Mouse (Mus musculus): ENCODE results near the gene Rnf144b. TPM values are rescaled to one million over a fixed set of nuclear protein-coding genes. Genes with fewer than 3 reads are reported as not detected.

Rnf144b gene
- polyA plus RNA-seq, 1 experiment from 2014 or later: 1.5 TPM

DNA sequence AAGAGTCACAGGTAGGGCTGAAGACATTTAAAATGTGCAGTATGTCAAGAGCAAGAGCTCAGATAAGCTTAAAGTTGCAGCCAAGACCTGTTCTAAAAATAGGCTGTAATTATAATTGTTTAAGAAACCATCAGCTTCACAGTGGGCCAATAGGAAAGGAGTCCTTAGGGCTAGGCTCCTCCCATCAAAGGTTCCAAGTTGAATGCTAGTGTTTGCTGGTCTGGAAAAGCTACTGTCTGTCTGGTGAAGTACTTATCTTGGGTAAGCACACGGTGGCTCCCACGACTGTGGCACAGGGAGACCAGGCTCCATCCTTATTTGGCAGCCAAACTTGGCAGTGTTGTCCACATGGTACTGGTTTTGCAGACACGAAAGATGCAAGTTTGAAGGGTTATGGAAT lies 9.5 kb upstream of the Rnf144b start:
- H3K27ac ChIP-seq (ENCODE audit: low read length): no peak overlapping the region

GRCm38 (mm10) chr13:47116000-47116399 lies 6.5 kb upstream of the Rnf144b start:
- H3K9ac ChIP-seq (ENCODE audit: low read length): no peak overlapping the region
- no peaks in the 10 kb centered on the region; the same call in 1 of the 2 replicates for H3K27me3 ChIP-seq (ENCODE audit: control insufficient read depth, insufficient read depth, low read depth, low read length)
- no peak overlapping the region for H3K27ac ChIP-seq (ENCODE audit: low read length)
- H3K4me3 ChIP-seq (ENCODE audit: low read length): no peak overlapping the region
- H3K36me3 ChIP-seq (ENCODE audit: control insufficient read depth, insufficient read depth, low read length): no peaks in the 10 kb centered on the region
- H3K4me2 ChIP-seq (ENCODE audit: low read depth, low read length): no peak overlapping the region
- 77% methylated on average over 3 of the region's 3 CpGs for WGBS
- ATAC-seq (ENCODE audit: low read depth): no peak
- peaks cover 5% of the 10 kb centered on the region; the same call in 1 of the 2 replicates for H3K4me1 ChIP-seq (replicated peaks; ENCODE audit: control insufficient read depth, insufficient read depth, low read length)
- H3K9me3 ChIP-seq (ENCODE audit: control insufficient read depth, low read length): no peaks in the 10 kb centered on the region

More for the DNA sequence above, 9.5 kb upstream of the Rnf144b start:
- peak; percentile 54; the same call in 1 of the 2 replicates for ATAC-seq (ENCODE audit: low read depth)
- Histone ChIP-seq H3K4me2 (ENCODE audit: low read depth, low read length) (no peak overlapping the region), H3K4me3 (ENCODE audit: low read length) (no peak overlapping the region), H3K9ac (ENCODE audit: low read length) (no peak overlapping the region), H3K27me3 (ENCODE audit: control insufficient read depth, insufficient read depth, low read depth, low read length) (no peaks in the 10 kb centered on the region), H3K36me3 (ENCODE audit: control insufficient read depth, insufficient read depth, low read length) (no peaks in the 10 kb centered on the region), H3K4me1 (replicated peaks; ENCODE audit: control insufficient read depth, insufficient read depth, low read length) (peaks cover 5% of the 10 kb centered on the region; the same call in 1 of the 2 replicates), H3K9me3 (ENCODE audit: control insufficient read depth, low read length) (no peaks in the 10 kb centered on the region)
- 35% methylated on average over 3 of the region's 3 CpGs for WGBS

DNA sequence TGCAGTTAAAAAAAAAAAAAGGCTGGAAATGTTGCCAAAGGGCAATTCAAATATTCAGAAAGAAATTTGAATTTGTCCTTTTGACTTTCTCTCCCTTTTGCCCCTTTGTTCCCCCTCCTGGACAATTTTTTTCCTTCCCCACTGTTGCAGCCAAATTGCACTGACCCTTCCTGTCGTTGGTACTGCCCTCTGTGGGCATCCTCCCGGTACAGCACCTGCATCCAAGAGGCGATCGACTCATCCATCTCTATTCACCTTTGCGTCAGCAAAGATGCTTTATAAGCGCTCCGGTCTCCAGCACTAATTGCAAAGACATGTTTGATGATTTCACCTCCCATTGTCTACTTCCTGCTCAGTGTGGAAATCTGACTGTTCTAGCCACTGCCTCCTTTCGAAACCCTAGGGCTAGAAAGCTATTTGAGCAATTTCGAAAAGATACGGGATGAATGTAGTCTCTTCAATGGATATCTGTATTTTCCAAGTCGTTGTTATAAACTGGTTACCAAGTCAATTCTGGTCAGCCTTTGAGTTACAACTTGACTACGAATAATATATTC lies 1.0 kb upstream of the Rnf144b start:
- H3K4me3 ChIP-seq (ENCODE audit: low read length): no peak overlapping the region
- no peaks in the 10 kb centered on the region for H3K36me3 ChIP-seq (ENCODE audit: control insufficient read depth, insufficient read depth, low read length)
- H3K4me1 ChIP-seq (replicated peaks; ENCODE audit: control insufficient read depth, insufficient read depth, low read length): peaks cover 13% of the 10 kb centered on the region; the same call in 1 of the 2 replicates
- WGBS: 43% methylated on average over 12 of the region's 12 CpGs
- H3K27ac ChIP-seq (ENCODE audit: low read length): no peak overlapping the region
- H3K9me3 ChIP-seq (ENCODE audit: control insufficient read depth, low read length): no peaks in the 10 kb centered on the region
- H3K4me2 ChIP-seq (ENCODE audit: low read depth, low read length): no peak overlapping the region
- peaks cover 3% of the 10 kb centered on the region; the same call in 1 of the 2 replicates for H3K27me3 ChIP-seq (ENCODE audit: control insufficient read depth, insufficient read depth, low read depth, low read length)
- no peak for ATAC-seq (ENCODE audit: low read depth)
- H3K9ac ChIP-seq (ENCODE audit: low read length): no peak overlapping the region

DNA sequence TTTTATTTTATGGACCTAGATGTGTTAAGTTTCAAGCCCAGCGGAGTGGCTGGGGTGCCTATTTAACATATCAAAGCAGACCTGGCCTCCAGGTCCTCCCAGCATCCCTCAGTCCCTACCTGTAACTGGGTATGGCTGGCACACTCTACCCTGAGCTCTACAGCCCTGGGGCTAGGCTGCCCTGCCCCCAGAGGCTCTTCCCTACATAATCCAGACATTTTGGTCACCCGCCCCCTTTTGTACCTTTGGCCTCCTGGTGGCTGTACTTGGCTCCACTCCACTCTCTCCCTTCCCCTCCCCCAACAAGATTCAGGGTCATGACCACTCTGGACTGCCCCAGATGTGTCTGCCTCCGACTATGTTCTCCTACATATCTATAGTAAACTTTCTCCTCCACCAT lies 2.0 kb downstream of the Rnf144b start:
- Histone ChIP-seq H3K4me1 (replicated peaks; ENCODE audit: control insufficient read depth, insufficient read depth, low read length) (peaks cover 13% of the 10 kb centered on the region; the same call in 1 of the 2 replicates), H3K4me3 (ENCODE audit: low read length) (no peak overlapping the region), H3K4me2 (ENCODE audit: low read depth, low read length) (no peak overlapping the region), H3K27ac (ENCODE audit: low read length) (no peak overlapping the region), H3K9me3 (ENCODE audit: control insufficient read depth, low read length) (no peaks in the 10 kb centered on the region), H3K36me3 (ENCODE audit: control insufficient read depth, insufficient read depth, low read length) (no peaks in the 10 kb centered on the region), H3K9ac (ENCODE audit: low read length) (no peak overlapping the region), H3K27me3 (ENCODE audit: control insufficient read depth, insufficient read depth, low read depth, low read length) (peaks cover 3% of the 10 kb centered on the region; the same call in 1 of the 2 replicates)
- no peak; the same call in 1 of the 2 replicates for ATAC-seq (ENCODE audit: low read depth)
- 51% methylated on average over 3 of the region's 3 CpGs for WGBS

GRCm38 (mm10) chr13:47124986-47125385 lies 2.5 kb downstream of the Rnf144b start:
- no peaks in the 10 kb centered on the region for H3K36me3 ChIP-seq (ENCODE audit: control insufficient read depth, insufficient read depth, low read length)
- H3K27ac ChIP-seq (ENCODE audit: low read length): no peak overlapping the region
- H3K4me3 ChIP-seq (ENCODE audit: low read length): no peak overlapping the region
- H3K4me1 ChIP-seq (replicated peaks; ENCODE audit: control insufficient read depth, insufficient read depth, low read length): peaks cover 13% of the 10 kb centered on the region; the same call in 1 of the 2 replicates
- H3K4me2 ChIP-seq (ENCODE audit: low read depth, low read length): no peak overlapping the region
- H3K9ac ChIP-seq (ENCODE audit: low read length): no peak overlapping the region
- ATAC-seq (ENCODE audit: low read depth): no peak
- WGBS: 77% methylated on average over 6 of the region's 6 CpGs
- peaks cover 3% of the 10 kb centered on the region; the same call in 1 of the 2 replicates for H3K27me3 ChIP-seq (ENCODE audit: control insufficient read depth, insufficient read depth, low read depth, low read length)
- H3K9me3 ChIP-seq (ENCODE audit: control insufficient read depth, low read length): no peaks in the 10 kb centered on the region

GRCm38 (mm10) chr13:47125595-47125994 lies 3.1 kb downstream of the Rnf144b start:
- H3K4me3 ChIP-seq (ENCODE audit: low read length): no peak overlapping the region
- no peaks in the 10 kb centered on the region for H3K36me3 ChIP-seq (ENCODE audit: control insufficient read depth, insufficient read depth, low read length)
- H3K27me3 ChIP-seq (ENCODE audit: control insufficient read depth, insufficient read depth, low read depth, low read length): peaks cover 3% of the 10 kb centered on the region; the same call in 1 of the 2 replicates
- no peaks in the 10 kb centered on the region for H3K9me3 ChIP-seq (ENCODE audit: control insufficient read depth, low read length)
- no peak for ATAC-seq (ENCODE audit: low read depth)
- peaks cover 13% of the 10 kb centered on the region; the same call in 1 of the 2 replicates for H3K4me1 ChIP-seq (replicated peaks; ENCODE audit: control insufficient read depth, insufficient read depth, low read length)
- H3K27ac ChIP-seq (ENCODE audit: low read length): no peak overlapping the region
- WGBS: 75% methylated on average over 5 of the region's 5 CpGs
- no peak overlapping the region for H3K9ac ChIP-seq (ENCODE audit: low read length)
- no peak overlapping the region for H3K4me2 ChIP-seq (ENCODE audit: low read depth, low read length)

DNA sequence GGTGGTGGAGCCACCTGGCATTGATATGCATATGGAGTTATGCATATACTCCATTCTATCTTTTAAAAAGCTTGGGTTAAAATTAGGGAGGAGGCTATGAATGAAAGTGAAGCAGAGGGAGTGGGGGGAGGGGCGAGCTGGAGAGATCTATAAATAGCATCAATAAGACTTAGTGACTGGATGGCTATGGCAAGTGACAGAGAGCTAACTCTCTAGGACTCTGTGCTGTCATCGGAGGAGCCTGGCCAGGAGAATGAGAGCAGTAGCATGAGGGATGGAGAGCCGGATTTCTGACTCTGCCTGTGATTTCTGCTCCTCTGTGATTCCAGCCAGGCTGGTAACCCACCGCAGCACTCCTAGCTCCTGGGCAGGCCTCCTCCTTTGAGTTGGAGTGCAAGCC lies 6.6 kb downstream of the Rnf144b start:
- no peaks in the 10 kb centered on the region for H3K9me3 ChIP-seq (ENCODE audit: control insufficient read depth, low read length)
- ATAC-seq (ENCODE audit: low read depth): no peak
- H3K9ac ChIP-seq (ENCODE audit: low read length): no peak overlapping the region
- H3K4me2 ChIP-seq (ENCODE audit: low read depth, low read length): no peak overlapping the region
- no peaks in the 10 kb centered on the region for H3K27me3 ChIP-seq (ENCODE audit: control insufficient read depth, insufficient read depth, low read depth, low read length)
- H3K27ac ChIP-seq (ENCODE audit: low read length): no peak overlapping the region
- WGBS: 50% methylated on average over 4 of the region's 4 CpGs
- H3K36me3 ChIP-seq (ENCODE audit: control insufficient read depth, insufficient read depth, low read length): no peaks in the 10 kb centered on the region
- no peaks in the 10 kb centered on the region for H3K4me1 ChIP-seq (replicated peaks; ENCODE audit: control insufficient read depth, insufficient read depth, low read length)
- no peak overlapping the region for H3K4me3 ChIP-seq (ENCODE audit: low read length)

DNA sequence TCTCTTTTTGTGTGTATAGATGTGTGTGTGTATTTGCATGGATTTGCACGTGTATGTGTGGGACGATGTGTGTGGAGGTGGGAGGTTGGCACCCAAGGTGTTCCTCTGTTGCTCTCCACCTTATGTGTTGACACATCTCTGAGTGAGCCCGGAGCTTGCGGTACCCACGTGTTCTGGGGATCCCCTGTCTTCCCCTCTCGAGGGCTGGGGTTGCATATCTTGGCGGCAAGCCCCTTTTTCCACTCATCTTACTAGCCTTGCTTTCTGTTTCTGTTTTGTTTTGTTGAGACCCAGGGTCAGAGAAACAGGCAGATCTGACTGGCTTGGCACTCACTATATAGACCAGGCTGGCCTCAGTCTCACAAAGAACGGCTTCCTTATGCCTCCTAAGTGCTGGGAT lies 10.6 kb downstream of the Rnf144b start:
- Histone ChIP-seq H3K36me3 (ENCODE audit: control insufficient read depth, insufficient read depth, low read length) (no peaks in the 10 kb centered on the region), H3K4me2 (ENCODE audit: low read depth, low read length) (no peak overlapping the region), H3K4me3 (ENCODE audit: low read length) (no peak overlapping the region), H3K27me3 (ENCODE audit: control insufficient read depth, insufficient read depth, low read depth, low read length) (no peaks in the 10 kb centered on the region), H3K9me3 (ENCODE audit: control insufficient read depth, low read length) (no peaks in the 10 kb centered on the region), H3K27ac (ENCODE audit: low read length) (no peak overlapping the region), H3K4me1 (replicated peaks; ENCODE audit: control insufficient read depth, insufficient read depth, low read length) (no peaks in the 10 kb centered on the region), H3K9ac (ENCODE audit: low read length) (no peak overlapping the region)
- ATAC-seq (ENCODE audit: low read depth): no peak
- 76% methylated on average over 8 of the region's 8 CpGs for WGBS

DNA sequence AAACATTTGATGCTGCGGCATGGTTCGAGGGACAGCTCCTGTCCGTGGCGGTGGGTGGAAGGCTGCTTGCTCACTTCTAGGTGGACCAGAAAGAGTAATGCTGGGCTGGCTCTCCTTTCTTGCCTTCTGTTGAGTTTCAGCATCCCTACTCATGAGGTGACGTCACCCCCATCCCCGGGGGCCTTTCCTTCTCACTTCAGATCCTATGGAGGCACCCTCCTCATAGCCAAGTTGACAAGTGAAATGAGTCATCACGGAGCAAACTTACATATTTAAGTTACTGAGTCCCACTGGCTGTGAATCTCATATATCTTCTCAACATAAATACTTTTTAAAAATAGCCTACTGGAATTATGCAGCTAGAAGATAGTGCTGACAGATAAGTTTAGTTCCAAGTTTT lies 12.4 kb downstream of the Rnf144b start:
- ATAC-seq (ENCODE audit: low read depth): no peak
- WGBS: 85% methylated on average over 7 of the region's 7 CpGs

More for the DNA sequence above, 12.4 kb downstream of the Rnf144b start:
- no peak overlapping the region for H3K4me3 ChIP-seq (ENCODE audit: low read length)
- H3K27me3 ChIP-seq (ENCODE audit: control insufficient read depth, insufficient read depth, low read depth, low read length): no peaks in the 10 kb centered on the region
- no peaks in the 10 kb centered on the region for H3K36me3 ChIP-seq (ENCODE audit: control insufficient read depth, insufficient read depth, low read length)
- H3K9ac ChIP-seq (ENCODE audit: low read length): no peak overlapping the region
- H3K4me2 ChIP-seq (ENCODE audit: low read depth, low read length): no peak overlapping the region
- H3K4me1 ChIP-seq (replicated peaks; ENCODE audit: control insufficient read depth, insufficient read depth, low read length): no peaks in the 10 kb centered on the region
- no peak overlapping the region for H3K27ac ChIP-seq (ENCODE audit: low read length)
- H3K9me3 ChIP-seq (ENCODE audit: control insufficient read depth, low read length): no peaks in the 10 kb centered on the region

Data from lung, embryonic 16.5 days (tissue).